Mouse (Mus musculus): ENCODE results near the gene Vtn. TPM values are rescaled to one million over a fixed set of nuclear protein-coding genes. Genes with fewer than 3 reads are reported as not detected.
"Not testable (repeated sequence)": the region's sequence is repeated elsewhere in the genome, so short reads cannot be mapped to it uniquely, and the experiment has no call there.

Gene Vtn
- polyA plus RNA-seq, 1 experiment from 2014 or later, result 137 TPM

DNA sequence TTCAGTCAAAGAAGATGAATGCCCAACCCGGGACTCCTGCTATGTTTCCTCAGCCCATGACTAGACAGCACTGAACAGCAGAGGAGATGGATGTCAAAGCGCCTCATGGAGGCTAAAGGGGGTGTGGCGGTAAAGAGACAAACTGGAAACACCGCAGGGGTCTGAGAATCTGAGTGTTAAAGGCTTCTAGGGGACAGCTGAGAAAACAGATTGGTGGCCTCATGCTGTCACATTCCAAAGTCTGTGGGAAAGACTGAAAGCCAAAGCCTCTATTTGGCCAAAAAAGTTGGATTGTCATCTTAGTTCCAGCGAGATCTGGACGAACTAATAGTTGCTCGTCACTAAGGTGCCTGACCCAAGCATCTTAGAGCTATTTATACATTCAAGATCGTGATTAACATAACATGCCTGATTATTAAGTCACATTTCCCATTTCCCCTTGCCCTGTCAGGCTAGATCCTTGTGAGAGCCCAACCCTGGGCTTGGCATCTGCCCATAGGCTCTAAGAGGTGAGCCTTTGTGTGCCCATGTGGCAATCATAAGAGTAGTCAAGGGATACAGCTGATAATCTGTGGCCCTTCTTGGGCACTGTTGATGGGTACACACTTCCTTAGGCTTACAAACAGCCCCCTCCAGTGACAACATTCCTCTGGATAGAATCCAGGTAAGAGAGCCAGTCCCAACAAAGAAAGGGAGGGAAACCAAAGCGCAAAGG is 24.5 kb downstream of the Vtn start:
- H3K9me3 ChIP-seq, result no peaks in the 10 kb centered on the region
- H3K36me3 ChIP-seq (replicated peaks), result peaks cover 54% of the 10 kb centered on the region; the same call in 1 of the 2 replicates
- no peaks in the 10 kb centered on the region for H3K27me3 ChIP-seq (replicated peaks)
- no peak overlapping the region for H3K9ac ChIP-seq
- H3K4me2 ChIP-seq, result no peak overlapping the region
- no peak overlapping the region for H3K4me3 ChIP-seq
- H3K4me1 ChIP-seq, result no peaks in the 10 kb centered on the region
- no peak for ATAC-seq (replicated peaks)
- H3K27ac ChIP-seq, result 0 out of 2 replicates have a peak overlapping the region, but pooled peaks have one; percentile 8
- WGBS, result 80% methylated on average over 9 of the region's 9 CpGs

DNA sequence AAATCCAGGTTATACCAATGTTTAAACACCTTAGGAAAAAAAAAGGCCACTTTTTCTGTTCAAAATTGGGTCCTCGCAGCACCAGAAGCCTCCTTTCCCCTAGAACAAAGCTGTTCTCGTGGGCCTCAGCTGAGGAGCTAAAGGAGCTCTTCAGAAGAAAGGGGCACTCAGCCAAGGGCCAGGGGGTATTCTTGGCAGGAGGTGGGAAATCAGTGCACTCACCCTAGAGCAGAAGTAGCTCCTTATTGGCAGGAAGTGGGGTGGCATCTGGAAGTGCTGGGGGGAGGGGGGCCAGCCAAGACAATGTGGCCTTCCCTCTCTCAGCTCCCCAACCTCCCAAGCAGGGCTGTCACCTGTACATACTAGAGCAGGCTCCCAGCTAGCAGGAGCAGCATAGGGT is 25.9 kb downstream of the Vtn start:
- H3K4me2 ChIP-seq, result no peak overlapping the region
- 67% methylated on average over 2 of the region's 2 CpGs for WGBS
- no peak overlapping the region for H3K9ac ChIP-seq
- H3K9me3 ChIP-seq, result no peaks in the 10 kb centered on the region
- H3K36me3 ChIP-seq (replicated peaks), result peaks cover 51% of the 10 kb centered on the region
- no peak overlapping the region for H3K4me3 ChIP-seq
- H3K27me3 ChIP-seq (replicated peaks), result no peaks in the 10 kb centered on the region
- no peak for ATAC-seq (replicated peaks)
- no peaks in the 10 kb centered on the region for H3K4me1 ChIP-seq
- no peak overlapping the region for H3K27ac ChIP-seq

DNA sequence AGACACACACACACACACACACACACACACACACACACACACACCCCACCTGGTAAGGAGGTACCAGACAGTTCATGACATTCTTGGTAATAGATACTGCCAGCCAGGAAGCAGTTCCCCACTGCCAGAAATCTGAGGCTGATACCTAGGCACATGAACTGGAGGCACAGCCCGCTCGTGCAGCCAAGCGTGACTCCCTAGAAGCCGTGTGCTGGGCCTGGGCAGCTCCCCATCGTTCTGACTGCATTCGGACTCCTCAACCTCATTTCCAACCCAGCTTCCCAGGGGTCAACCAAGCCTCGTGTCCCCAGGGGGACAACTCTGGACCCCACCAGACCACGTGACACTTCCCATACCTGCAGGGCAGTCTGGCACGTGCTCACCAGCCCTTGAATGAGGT is 29.8 kb downstream of the Vtn start:
- Histone ChIP-seq H3K4me1 (0 out of 2 replicates have a peak, but pooled peaks cover 10% of the 10 kb centered on the region), H3K27ac (no peak overlapping the region), H3K9me3 (no peaks in the 10 kb centered on the region), H3K36me3 (replicated peaks) (peaks cover 40% of the 10 kb centered on the region), H3K9ac (no peak overlapping the region), H3K27me3 (replicated peaks) (no peaks in the 10 kb centered on the region), H3K4me2 (no peak overlapping the region), H3K4me3 (no peak overlapping the region)
- 75% methylated on average over 9 of the region's 9 CpGs for WGBS
- ATAC-seq (replicated peaks), result no peak

DNA sequence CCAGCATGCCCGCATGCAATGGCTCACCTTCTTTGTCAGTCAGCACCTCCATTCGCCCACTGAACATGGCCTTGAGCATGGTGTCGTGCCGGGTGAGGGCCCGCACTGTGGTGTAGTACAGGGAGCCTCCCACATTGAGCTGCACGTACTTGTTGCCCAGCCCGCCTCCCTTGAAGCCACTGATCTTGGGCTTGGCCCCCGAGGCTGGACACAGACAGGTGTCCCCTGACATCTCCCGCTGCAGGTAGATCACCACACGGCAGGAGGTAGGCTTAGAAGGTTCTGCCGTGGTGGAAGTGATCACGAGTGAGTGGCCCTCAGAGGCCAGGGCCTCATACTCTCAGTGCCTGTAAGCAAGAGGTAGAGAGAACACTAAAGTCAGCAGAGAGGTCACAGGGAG is 31.1 kb downstream of the Vtn start:
- Histone ChIP-seq H3K4me2 (no peak overlapping the region), H3K27me3 (replicated peaks) (no peaks in the 10 kb centered on the region), H3K9ac (no peak overlapping the region), H3K36me3 (replicated peaks) (peaks cover 30% of the 10 kb centered on the region), H3K27ac (no peak overlapping the region), H3K9me3 (no peaks in the 10 kb centered on the region), H3K4me1 (peaks cover 19% of the 10 kb centered on the region), H3K4me3 (no peak overlapping the region)
- no peak for ATAC-seq (replicated peaks)
- 89% methylated on average over 12 of the region's 12 CpGs for WGBS

DNA sequence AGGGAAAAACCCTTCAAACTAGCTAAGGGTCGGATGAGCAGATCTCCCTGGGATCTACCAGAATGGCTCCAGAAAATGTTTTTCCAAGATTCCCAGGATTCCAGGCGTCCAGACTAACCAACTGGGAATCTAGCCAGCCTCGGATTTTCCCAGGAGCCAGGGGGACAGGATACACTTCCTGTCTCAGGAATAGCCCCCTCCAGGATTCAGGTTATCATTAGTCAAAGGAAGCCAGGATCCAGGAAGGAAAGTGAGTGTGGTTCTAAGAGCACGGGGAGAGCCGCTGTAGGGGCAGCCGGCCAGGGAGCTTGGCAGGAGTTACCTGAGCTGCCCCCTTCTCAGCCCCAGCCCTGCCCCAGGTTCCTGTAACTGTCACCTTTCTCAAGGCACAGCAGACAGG is 32.2 kb downstream of the Vtn start:
- Histone ChIP-seq H3K36me3 (replicated peaks) (peaks cover 24% of the 10 kb centered on the region), H3K4me1 (peaks cover 24% of the 10 kb centered on the region), H3K9me3 (no peaks in the 10 kb centered on the region), H3K27me3 (replicated peaks) (no peaks in the 10 kb centered on the region), H3K9ac (no peak overlapping the region), H3K4me2 (no peak overlapping the region), H3K4me3 (no peak overlapping the region), H3K27ac (no peak overlapping the region)
- 87% methylated on average over 6 of the region's 6 CpGs for WGBS
- ATAC-seq (replicated peaks), result no peak

DNA sequence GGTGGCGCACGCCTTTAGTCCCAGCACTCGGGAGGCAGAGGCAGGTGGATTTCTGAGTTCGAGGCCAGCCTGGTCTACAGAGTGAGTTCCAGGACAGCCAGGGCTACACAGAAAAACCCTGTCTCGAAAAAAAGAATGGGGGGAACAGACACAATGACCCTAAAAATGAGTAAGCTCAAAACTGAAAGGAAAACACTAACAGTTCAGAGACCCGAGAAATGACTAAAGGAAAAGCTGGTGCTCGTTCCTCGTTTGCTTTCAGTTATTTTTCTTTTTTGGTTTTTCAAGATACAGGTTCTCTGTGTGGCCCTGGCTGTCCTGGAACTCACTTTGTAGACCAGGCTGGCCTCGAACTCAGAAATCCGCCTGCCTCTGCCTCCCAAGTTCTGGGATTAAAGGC is 32.6 kb downstream of the Vtn start:
- H3K4me3 ChIP-seq; H3K4me2 ChIP-seq; H3K9ac ChIP-seq; H3K9me3 ChIP-seq; ATAC-seq (replicated peaks); H3K27me3 ChIP-seq (replicated peaks); H3K27ac ChIP-seq: not testable (repeated sequence)
- peaks cover 24% of the 10 kb centered on the region for H3K4me1 ChIP-seq
- H3K36me3 ChIP-seq (replicated peaks), result peaks cover 20% of the 10 kb centered on the region
- 94% methylated on average over 10 of the region's 10 CpGs for WGBS

DNA sequence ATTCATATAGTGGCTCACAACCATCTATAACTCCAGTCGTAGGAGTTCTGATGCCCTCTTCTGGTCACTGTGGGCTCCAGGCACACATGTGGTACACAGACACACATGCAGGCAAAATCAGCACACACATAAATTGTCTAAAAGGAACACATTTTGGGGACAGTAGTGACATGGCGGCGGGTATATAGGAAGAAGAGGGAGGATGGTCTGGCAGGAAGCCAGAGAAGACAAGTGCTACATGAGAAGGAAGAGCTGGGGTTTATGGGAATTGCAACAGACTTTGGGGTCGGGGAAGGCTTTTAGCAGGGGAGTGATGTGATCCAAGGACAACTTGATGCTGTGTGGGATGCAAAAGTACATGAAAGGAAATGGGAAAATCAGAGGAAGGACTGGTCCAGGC is 35.6 kb downstream of the Vtn start:
- no peaks in the 10 kb centered on the region for H3K27me3 ChIP-seq (replicated peaks)
- no peaks in the 10 kb centered on the region for H3K9me3 ChIP-seq
- H3K36me3 ChIP-seq (replicated peaks), result peaks cover 8% of the 10 kb centered on the region; the same call in 1 of the 2 replicates
- no peak overlapping the region for H3K27ac ChIP-seq
- peak overlapping the region; percentile 94; the same call in 1 of the 2 replicates for H3K4me3 ChIP-seq
- WGBS, result 90% methylated on average over 4 of the region's 4 CpGs
- no peak for ATAC-seq (replicated peaks)
- H3K4me1 ChIP-seq, result peaks cover 37% of the 10 kb centered on the region
- peak overlapping the region; percentile 88 for H3K4me2 ChIP-seq
- no peak overlapping the region for H3K9ac ChIP-seq

DNA sequence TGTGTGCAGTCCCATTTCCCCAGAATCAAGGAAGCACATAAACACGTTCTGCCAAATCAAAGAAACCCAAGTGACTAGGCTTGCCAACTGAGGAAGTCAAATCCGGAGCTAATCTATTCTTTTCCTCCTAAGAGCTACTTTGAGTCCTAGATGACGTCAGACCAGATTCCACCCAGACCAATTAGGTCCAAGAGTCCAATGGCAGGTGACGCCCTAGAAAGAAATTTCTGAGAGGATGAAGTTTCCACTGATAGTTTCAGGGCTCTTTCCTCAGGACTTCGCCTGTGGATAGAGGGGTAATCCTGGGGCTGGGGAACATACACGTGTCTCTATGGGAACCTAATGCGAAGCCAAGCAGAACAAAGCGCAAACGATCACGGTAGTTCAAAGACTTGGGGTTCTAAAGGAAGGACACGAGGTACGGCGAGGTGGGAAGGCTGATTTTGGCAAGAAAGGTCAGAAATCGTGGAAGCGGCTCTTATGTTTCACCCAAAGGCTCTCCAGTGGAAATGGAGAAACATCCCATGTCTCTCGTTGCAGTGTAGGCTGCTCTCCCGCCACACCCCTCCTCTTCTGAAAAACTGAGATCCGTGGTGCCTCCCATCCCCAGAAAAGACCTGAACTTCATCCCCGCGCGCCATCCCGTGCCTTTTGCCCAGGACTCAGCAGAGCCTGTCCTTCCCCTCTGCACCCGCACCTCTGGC is 36.6 kb downstream of the Vtn start:
- Histone ChIP-seq H3K4me2 (peak overlapping the region; percentile 88), H3K4me1 (peaks cover 37% of the 10 kb centered on the region), H3K4me3 (peak overlapping the region; percentile 94), H3K9ac (peak overlapping the region; percentile 89), H3K36me3 (replicated peaks) (peaks cover 16% of the 10 kb centered on the region; the same call in 1 of the 2 replicates), H3K9me3 (no peaks in the 10 kb centered on the region), H3K27ac (peak overlapping the region; percentile 92), H3K27me3 (replicated peaks) (no peaks in the 10 kb centered on the region)
- under 1% methylated on average over 23 of the region's 23 CpGs for WGBS
- ATAC-seq (replicated peaks), result peak; percentile 19

DNA sequence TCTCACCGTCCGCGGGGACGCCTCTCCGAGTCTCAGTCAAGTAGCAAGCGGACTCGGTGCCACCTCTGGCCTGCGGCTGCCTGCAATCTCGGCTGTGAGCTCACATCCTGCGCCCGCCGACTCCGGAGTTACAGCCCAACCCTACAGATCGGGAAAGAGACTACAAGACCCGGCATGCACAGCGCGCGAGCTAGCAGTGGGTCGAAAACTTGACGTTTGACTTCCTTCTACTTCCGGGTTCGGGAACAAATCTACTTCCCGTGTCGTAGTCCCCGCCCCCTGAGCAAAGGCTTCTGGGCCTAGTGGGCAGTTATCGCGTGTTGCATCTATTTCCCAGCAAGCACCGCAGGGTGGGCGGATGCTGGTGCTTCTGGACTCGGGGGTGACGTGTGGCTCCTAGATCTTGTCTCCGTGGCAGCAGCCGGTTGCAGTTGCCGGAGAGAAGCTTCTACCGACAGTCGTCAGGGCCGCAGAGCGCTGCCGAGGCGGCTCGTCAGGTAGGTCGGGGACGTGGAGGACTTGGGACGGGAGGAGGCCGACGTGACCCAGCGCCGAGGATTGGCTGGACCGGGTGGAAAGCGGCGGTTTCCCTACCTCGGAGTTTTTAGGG is 37.3 kb downstream of the Vtn start, which contains the start of the genes Tnfaip1 and Ift20:
Tnfaip1 (minus strand) TSS at position 253 of the 610 bp plus-strand sequence.
Ift20 (plus strand) TSS at position 282 of the 610 bp plus-strand sequence.
- ATAC-seq (replicated peaks), result peak; percentile 98
- no peaks in the 10 kb centered on the region for H3K27me3 ChIP-seq (replicated peaks)
- peak within 1 kb of the TSS; percentile 94 for H3K4me3 ChIP-seq
- WGBS, result under 1% methylated on average over 52 of the region's 52 CpGs
- peak within 1 kb of the TSS; percentile 88 for H3K4me2 ChIP-seq
- peak within 1 kb of the TSS; percentile 92 for H3K27ac ChIP-seq
- peak within 1 kb of the TSS; percentile 89 for H3K9ac ChIP-seq
- peaks cover 37% of the 10 kb centered on the region for H3K4me1 ChIP-seq
- H3K36me3 ChIP-seq (replicated peaks), result peaks cover 22% of the 10 kb centered on the region
- no peaks in the 10 kb centered on the region for H3K9me3 ChIP-seq

DNA sequence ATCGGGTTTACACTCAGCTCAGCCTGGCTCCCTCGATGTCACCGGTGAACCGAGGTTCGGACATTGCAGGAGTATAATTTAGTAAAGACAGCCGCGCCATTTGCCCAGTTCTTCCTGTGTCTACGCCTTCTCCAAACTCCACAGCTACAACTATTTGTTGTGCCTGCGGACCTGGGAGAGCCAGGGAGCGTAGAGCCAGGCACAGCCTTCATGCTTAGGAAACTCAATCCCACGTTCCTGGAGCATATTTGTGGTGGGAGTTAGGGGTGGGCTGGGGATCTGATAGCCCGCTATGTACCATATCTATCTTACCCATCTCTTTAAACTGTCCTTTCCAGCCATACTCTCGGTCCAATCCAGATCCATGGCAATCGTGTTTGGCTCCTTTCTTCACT is 37.8 kb downstream of the Vtn start:
- 3% methylated on average over 14 of the region's 14 CpGs for WGBS

DNA sequence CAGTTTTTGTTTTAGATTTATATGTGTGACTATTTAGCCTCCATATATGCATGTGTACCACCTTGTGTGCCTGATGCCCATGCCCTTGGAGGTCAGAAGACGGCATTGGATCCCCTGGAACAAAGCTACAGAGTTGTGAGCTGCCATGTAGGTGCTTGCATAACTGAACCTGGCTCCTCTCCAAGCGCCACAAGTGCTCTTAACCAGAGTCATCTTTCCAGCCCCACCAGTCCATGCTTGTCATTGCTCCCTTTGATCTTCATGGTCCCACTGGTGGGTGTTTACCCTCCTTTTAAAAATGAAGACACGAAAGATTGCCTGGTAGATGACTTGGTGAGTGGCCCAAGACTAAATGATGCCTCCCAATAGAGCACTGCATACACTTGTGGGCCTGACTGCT is 41.5 kb downstream of the Vtn start:
- ATAC-seq (replicated peaks), result no peak
- WGBS, result 90% methylated on average over 3 of the region's 3 CpGs

More for the DNA sequence above, 37.8 kb downstream of the Vtn start:
- Histone ChIP-seq H3K4me1 (peaks cover 37% of the 10 kb centered on the region), H3K4me2 (peak overlapping the region; percentile 67), H3K36me3 (replicated peaks) (peaks cover 22% of the 10 kb centered on the region), H3K9ac (peak overlapping the region; percentile 76), H3K27ac (peak overlapping the region; percentile 92), H3K27me3 (replicated peaks) (no peaks in the 10 kb centered on the region), H3K4me3 (peak overlapping the region; percentile 94), H3K9me3 (no peaks in the 10 kb centered on the region)
- no peak for ATAC-seq (replicated peaks)

DNA sequence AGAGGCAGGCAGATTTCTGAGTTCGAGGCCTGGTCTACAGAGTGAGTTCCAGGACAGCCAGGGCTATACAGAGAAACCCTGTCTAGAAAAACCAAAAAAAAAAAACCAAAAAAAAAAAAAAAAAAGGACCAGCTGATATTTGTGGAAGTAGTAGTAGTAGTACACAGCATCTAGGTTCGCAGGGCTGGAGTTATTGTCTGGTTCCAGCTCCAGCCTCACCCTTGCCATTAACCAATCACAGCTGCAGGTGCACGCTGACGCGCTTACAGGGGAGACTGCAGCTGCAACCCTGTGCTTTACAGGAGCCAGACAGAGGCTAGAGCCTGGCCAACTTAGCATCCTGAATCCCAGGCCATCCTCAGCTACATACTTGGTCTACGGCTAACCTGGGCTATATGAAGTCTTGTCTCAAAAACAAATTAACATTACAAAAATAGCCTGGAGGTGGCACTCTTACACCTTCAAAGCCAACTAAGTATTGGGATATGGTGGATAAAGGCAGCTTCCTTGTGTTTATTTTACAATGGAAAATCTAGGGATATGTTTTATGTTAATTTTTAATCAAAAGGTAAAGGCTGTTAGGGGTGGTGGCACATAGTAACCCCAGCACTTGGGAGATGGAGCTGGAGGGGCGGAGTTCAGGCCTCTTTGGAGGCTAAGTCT is 45.7 kb downstream of the Vtn start:
- no peaks in the 10 kb centered on the region for H3K27me3 ChIP-seq (replicated peaks)
- no peak overlapping the region for H3K4me3 ChIP-seq
- ATAC-seq (replicated peaks), result no peak
- WGBS, result 94% methylated on average over 7 of the region's 7 CpGs
- no peak overlapping the region for H3K9ac ChIP-seq
- H3K27ac ChIP-seq, result no peak overlapping the region
- H3K4me2 ChIP-seq, result no peak overlapping the region
- H3K9me3 ChIP-seq, result no peaks in the 10 kb centered on the region
- H3K4me1 ChIP-seq, result peaks cover 9% of the 10 kb centered on the region
- peaks cover 25% of the 10 kb centered on the region for H3K36me3 ChIP-seq (replicated peaks)

More for the DNA sequence above, 41.5 kb downstream of the Vtn start:
- no peak overlapping the region for H3K4me2 ChIP-seq
- no peak overlapping the region for H3K4me3 ChIP-seq
- H3K9ac ChIP-seq, result no peak overlapping the region
- H3K36me3 ChIP-seq (replicated peaks), result peaks cover 34% of the 10 kb centered on the region
- H3K27me3 ChIP-seq (replicated peaks), result no peaks in the 10 kb centered on the region
- H3K9me3 ChIP-seq, result no peaks in the 10 kb centered on the region
- peaks cover 15% of the 10 kb centered on the region for H3K4me1 ChIP-seq
- H3K27ac ChIP-seq, result no peak overlapping the region

All from midbrain, embryonic 15.5 days (tissue).